Mouse (Mus musculus): Measurements from ENCODE around the gene Nrm.
A peak's percentile ranks its signal among the peaks of the same experiment; 100 is the strongest.
"Not testable (repeated sequence)": the region's sequence is repeated elsewhere in the genome, so short reads cannot be mapped to it uniquely, and the experiment has no call there.

Nrm gene

DNA sequence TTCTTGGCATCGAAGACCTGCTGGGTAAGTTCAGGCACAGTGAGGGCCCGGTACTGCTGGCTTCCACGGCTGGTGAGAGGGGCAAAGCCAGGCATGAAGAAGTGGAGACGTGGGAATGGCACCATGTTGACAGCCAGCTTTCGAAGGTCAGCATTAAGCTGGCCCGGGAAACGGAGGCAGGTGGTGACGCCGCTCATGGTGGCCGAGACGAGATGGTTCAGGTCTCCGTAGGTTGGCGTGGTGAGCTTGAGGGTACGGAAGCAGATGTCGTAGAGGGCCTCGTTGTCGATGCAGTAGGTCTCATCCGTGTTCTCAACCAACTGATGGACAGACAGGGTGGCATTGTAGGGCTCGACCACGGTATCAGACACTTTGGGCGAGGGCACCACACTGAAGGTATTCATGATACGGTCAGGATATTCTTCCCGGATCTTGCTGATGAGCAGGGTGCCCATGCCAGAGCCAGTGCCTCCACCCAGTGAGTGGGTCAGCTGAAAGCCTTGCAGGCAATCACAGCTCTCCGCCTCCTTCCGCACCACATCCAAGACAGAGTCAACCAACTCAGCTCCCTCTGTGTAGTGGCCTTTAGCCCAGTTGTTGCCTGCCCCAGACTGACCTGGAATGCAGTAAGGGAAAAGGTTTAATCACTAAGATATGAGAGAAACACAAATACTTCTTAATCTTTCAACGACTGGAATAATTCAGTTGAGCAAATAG lies 25.5 kb upstream of the Nrm start:
- no peak for DNase-seq

DNA sequence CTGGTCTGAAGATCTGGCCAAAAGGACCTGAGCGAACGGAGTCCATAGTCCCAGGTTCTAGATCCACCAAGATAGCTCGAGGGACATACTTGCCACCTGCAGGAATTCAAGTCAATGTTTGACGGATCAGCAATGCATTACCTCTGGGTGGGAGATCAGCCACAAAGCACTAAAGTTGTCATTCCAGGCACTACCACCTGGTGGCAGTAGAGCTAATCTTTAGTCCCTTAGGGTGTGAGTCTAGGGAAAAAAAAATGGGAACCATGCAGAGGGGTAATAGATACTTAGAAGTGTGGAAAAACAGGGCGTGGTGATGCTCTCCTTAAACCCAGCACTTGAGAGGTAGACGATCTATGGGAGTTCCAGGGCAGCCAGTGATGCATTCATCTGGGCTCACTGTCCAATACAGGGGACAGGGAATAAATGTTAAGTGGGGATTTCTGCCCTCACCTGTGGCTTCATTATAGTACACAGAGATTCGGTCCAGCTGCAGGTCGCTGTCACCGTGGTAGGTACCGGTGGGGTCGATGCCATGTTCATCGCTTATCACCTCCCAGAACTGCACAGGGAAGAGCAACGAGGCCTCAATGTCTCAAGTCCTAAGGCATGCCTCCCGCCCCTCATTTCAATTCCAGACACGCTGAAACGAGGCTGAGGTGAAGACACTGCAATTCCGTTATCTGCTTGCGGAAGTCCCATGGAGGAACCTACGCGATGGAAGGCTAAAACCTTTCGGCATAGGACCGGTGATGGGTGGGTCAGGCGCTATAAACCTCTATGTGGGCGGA lies 24.7 kb upstream of the Nrm start:
- peak; percentile 95 for DNase-seq

DNA sequence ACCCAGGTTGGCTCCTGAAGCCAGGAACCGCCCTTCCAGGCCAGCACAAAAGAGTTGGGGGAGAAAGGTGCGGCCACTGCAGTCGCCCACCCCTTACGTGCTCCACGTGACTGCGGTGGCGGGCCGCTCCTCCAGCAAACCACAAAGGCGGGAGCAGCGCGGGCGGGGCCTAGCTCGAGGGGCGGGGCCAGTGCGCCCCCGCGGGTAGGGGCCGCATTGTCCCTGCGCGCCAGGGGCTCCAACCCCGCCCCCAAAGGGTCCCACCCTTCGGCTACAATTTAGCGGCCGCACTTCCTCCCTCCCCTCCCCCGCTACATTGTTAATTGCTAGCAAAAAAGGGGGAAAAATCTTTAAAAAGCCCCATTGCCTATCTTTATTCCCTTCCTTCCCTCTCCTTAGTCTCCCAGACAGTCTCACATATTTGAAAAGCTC lies 24.1 kb upstream of the Nrm start:
- DNase-seq = peak; percentile 91

DNA sequence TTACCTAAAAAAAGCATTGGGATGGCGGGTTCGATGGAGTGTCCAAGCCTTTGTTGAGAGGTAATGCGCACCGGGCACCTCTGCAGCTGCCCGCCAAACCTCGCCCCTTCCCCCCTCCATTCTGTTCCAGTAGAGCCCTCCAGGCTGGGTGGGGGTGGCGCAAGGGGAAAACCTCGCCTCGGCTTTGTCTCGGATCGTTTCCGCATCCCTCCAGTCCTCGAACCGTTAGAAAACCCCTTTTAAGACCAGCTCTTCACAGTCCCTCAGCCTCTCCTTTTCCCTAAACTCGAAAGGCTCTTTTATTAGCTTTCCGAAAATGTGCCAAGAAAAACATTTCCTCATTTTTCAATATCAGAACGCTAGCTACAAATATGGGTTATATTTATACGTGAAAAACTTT lies 23.6 kb upstream of the Nrm start:
- DNase-seq = peak; percentile 57

DNA sequence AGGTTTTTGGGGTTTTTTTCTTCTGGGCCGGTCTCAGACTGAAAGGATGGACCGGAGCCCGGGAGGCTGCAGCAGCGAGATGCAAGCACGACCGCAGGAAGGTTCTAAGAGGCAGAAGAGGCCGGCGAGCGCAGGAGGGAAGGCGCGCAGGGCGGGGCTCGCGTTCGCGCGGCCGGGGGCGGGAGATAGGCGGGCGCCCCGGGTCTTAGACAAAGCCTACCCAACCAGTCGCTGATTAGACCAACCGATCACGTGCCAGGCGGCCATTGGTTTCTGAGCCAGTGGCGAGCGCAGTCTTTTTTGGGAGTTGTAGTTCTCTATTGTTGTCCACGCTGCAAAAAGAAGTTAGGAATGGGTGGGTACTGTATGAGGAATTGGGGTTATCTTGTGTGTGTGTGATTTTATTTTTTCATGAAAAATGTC lies 23.0 kb upstream of the Nrm start, which contains the start of gene Tubb5:
Tubb5 (minus strand) TSS at position 185 of the 423 bp plus-strand sequence.
- DNase-seq = peak; percentile 99

DNA sequence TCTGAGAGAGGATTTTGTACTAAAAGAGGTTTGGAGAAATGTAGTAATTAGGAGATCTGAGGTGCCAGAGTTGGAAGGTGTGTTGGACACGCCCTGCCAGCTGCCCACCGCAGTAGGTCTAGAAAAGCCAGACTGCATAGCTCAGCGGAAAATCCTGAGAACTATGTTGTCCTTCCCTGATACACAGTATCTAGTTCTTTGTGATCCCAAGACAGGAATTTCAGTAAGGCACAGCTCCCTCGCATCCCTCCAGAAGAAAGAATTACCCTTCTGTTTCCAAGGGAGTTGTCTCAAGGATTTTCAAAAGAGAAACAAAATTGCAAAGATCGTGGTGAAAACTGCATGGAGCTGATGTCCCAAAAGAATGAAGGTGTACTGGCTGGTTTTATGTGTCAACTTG lies 22.5 kb upstream of the Nrm start:
- no peak for DNase-seq

DNA sequence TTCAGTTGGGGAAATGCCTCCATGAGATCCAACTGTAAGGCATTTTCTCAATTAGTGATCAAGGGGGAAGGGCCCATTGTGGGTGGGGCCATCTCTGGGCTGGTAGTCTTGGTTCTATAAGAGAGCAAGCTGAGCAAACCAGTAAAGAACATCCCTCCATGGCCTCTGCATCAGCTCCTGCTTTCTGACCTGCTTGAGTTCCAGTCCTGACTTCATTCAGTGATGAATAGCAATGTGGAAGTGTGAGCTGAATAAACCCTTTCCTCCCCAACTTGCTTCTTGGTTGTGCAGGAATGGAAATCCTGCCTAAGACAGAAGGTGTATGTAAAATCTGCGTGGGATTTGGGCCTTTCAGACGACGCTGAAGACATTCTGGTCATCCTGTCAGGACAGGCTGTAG lies 22.1 kb upstream of the Nrm start:
- DNase-seq = not testable (repeated sequence)

DNA sequence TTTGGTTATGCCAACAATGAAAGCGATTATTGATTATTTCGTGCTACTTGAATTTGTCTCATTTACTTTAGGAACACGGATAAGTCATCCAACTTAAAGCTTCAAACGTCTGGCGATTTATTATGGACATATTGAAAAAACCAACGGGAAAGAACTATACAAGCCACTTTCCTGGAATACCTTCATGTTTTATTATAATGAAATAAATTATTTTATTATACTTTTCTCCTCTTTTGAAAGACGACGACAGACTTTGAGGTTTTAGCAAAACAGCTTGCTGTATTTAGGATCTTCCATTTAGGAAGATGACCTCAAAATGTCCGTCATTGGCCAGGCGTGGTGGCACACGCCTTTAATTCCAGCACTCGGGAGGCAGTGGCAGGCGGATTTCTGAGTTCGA lies 20.6 kb upstream of the Nrm start:
- no peak for DNase-seq

DNA sequence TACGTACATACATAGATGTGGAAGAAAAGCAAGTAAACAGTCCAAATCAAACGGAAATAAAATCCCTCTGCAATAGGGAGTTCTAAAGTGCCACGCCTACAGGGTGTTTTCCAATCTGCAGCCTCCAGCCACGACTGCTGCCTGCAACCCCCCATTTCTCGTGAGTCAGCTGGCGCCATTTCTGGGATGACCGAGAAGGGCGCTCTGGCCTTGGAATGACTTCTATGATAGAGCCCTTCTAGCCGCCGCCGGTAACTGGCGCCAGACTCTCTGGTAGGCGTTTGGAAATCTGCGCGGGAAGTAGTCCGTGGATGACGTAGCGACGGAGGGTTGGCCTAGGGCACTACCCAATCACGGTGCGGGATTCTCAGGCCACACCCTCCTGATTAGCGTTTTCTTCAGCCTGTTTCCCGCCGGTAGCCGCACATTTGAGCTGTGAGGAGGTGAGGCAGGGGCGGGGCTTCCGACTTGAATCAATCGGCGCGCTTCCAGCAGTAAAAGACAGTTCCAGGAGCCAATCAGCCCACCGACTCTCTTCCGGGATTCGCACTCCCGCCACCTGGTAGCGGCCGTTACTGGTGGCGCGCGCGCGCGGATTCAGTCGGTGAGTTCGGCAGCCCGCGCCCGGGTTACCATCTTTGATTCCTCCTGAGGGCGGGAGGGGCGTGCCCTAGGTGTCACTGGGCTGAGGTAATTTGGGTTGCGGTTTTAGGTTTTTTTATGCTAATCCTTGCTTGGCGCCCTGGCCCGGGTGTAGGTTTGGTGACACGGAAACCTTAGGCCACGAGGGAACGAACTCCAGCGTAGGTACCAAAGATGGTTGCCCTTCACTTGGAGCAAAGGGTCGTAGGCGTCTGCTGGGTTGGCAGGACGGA lies 19.8 kb upstream of the Nrm start, which contains the start of gene Mdc1:
Mdc1 (plus strand) TSS at position 440 of the 875 bp plus-strand sequence.
- peak; percentile 100 for DNase-seq

DNA sequence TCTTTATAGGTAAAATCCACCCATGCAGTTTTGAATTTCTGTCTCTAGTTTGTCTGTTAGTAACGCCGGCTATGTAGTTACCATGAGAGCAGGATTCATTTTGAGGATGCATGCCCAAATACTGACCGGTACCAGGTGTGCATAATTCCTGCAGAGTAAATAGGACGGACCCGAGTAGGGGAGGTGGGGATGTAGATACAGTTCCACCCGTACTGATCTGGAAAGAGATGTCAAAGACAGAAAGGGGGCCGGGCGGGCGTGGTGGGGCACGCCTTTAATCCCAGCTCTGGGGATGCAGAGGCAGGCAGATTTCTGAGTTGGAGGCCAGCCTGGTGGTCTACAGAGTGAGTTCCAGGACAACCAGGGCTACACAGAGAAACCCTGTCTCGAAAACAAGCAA lies 19.1 kb upstream of the Nrm start:
- DNase-seq = no peak

DNA sequence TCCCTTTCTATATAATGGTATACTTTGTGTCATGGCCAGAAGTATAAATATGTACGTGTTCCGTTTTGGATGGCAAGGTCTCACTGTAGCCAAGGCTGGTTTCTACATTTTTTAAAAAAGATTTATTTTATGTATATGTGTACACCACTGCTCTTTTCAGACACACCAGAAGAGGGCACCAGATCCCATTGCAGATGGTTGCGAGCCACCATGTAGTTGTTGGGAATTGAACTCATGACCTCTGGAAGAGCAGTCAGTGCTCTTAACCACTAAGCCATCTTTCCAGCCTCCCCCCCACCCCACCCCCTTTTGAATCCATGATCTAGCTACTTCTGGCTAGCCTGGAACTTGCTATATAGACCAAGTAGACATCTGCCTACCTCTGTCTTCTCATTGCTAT lies 17.6 kb upstream of the Nrm start:
- DNase-seq = peak; percentile 33

DNA sequence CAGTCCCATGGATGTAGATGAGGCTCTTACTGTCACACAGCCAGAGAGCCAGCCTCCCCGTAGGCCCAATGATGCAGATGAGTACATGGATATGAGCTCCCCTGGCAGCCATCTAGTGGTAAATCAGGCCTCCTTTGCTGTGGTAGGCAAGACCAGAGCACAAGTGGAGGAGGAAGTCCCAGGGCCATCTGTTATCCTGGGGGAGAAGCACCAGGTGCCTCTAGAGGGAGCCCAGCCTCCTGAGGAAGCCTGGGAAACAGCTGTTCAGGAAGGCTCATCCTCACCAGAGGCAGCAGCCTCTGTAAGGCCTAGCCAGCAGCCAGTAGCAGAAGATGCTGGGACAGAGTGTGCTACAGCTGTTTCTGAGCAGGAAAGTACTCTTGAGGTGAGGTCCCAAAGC lies 13.0 kb upstream of the Nrm start:
- DNase-seq = no peak

DNA sequence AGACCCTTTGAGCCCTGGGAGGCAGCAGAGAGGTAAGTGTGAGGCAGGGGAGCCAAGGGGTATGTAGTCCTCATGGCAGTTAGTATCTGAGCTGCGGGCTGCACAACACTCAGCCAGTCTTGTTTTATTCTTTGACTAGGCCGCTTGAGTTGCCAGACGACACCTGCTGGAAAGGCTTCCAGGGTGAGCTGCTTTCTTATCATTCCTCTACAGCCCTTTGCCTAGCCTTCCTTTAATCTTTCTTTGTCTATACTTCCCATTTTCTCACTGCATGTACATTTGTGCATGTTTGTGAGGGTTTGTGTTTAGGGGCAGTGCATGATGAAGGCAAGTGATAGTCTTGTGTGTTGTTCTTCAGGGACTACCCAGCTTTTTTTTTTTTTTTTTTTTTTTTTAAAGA lies 10.1 kb upstream of the Nrm start:
- no peak for DNase-seq

DNA sequence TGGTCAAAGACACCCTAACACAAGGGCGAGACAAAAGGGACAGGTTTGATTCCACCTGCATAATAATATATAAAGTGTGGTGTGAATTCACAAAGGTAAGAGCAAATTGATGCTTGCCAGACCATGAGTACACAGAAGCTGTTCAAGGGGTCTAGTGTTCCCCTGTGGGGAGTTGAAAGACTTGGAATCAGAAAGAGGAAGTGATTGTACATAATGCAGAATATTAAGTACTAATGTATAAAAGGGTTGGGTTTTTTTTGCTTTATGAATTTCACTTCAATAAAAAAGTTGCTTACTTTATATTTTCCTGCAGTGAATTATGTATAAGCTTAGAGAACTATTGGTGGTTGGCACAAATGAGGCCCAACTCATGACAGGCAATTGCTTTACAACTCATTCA lies 1.7 kb upstream of the Nrm start:
- DNase-seq = no peak

DNA sequence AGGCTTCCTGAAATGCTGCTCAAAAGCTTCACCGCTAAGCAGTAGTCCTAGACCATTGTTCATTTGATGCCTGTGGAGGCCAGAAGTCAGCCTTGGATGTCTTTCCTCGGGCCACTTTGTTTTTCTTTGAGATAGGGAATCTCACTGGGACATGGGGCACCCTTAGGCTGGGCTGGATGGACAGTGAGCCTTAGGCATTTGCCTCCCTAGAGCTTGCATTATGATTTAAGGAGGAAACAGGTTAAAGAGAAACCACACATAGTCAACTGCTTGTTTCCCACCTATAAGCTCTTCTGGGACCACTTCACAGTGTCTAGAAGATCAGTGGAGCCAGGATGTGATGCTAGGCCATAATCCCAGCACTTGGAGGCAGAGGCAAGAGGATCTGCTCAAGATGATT lies 1.3 kb upstream of the Nrm start:
- DNase-seq = no peak

DNA sequence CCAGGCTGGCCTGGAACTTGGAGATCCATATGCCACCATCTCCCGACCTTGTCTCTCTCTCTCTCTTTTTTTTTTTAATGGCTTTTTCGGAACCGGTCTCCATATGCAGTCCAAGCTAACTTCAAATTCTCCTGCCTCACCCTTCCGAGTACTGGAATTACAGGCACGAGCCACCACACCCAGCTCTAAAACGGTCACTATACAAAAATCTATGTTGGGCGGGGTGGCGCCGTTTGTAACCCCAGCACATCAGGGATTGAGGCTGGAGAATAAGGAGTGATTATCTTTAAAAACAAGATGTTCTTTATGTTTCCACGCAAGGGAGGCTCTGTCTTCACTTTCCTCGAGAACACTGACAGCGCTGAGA lies 304 bp upstream of the Nrm start:
- no peak for DNase-seq

DNA sequence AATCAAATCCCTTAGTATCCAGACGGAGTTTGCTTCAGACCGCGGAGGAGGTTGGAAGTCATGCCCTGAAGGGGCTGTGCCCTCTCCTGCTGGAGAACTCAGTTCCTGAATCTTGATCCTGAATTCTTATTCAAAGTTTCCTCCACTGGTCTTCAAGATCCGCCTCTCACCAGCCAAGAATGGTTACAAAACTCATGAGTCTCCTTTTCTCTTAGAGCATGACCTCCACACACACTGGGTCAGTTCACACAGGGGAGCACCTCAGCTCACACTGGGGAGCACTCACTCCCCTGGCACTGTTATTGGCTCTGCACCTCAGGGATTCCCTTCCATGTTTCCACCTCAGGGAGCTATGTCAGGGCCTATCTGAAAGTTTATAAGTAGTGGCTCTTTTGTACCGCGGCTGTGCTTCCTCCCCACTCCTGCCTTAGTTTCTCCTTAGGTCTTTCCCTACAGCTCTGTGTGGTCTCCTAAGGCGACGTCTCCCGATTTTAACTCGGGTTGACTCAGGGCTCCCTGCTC lies 3.8 kb downstream of the Nrm start:
- DNase-seq = no peak

DNA sequence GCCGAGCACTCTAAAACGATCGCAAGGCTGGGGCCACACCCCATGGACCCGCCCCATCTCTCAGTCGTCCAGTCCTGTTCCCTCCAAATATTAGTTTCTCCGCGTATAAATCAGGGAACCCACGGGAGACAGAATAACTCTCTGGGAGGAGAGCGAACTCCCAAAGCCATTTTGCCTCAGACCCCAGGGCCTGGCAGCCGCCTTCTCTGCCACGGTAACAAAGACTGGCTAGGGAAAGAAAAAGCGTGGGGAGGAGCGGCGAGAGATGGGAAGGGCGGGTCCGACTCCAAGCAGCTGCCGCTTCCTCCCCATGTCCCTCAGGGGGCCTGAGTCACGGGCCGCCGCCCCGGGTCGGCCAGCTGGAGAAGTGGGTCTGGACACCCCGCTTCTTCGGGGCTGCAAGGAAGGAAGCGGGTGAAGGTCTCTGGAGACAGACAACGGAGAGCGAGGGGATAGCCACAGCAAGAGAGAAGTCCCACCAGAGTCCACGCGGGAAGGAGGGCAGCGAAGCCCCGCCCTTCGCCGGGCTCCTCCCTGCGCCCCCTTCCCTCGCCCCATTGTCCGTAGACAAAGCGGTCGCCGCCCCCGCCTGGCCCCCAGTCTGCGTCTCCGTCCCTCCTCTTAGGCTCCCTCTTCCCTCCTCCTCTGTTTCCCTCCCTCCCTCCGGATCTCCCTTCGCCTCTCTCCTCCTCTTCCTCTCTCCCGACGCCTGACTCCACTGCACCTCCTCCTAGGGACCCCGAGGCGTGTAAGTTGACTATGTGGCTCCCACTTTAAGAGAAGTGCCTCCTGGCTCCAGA lies 4.6 kb downstream of the Nrm start, which contains the start of gene Ppp1r18:
Ppp1r18 (plus strand) TSS at position 113 of the 800 bp plus-strand sequence.
- DNase-seq = peak; percentile 77

DNA sequence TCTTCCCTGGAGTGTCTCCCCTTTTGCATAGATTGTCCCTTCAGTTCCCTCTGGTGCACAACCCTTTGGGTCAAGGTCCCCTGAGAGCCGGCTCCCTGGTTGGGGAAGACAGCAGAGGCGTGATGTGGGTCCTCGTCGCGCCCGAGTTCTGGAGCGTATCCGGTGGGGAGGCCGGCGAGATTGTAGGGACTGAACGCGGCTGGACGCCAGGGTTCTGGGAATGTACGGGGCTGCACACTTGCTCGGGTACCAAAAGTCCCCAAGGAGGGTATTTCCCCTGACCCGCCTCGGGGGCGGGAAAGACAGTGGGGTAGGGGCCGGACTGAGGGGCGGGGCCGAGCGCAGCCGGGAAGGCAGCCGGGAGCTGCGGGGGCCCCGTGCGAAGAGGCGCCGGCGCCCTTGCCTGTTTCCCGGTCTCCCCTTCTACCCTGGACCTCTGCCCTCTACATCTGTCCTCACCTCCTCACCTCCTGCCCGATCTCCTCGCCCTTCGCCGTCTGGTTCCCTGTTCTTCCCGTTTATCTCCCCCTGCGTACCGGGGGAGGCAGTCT lies 5.2 kb downstream of the Nrm start:
- peak; percentile 73 for DNase-seq

DNA sequence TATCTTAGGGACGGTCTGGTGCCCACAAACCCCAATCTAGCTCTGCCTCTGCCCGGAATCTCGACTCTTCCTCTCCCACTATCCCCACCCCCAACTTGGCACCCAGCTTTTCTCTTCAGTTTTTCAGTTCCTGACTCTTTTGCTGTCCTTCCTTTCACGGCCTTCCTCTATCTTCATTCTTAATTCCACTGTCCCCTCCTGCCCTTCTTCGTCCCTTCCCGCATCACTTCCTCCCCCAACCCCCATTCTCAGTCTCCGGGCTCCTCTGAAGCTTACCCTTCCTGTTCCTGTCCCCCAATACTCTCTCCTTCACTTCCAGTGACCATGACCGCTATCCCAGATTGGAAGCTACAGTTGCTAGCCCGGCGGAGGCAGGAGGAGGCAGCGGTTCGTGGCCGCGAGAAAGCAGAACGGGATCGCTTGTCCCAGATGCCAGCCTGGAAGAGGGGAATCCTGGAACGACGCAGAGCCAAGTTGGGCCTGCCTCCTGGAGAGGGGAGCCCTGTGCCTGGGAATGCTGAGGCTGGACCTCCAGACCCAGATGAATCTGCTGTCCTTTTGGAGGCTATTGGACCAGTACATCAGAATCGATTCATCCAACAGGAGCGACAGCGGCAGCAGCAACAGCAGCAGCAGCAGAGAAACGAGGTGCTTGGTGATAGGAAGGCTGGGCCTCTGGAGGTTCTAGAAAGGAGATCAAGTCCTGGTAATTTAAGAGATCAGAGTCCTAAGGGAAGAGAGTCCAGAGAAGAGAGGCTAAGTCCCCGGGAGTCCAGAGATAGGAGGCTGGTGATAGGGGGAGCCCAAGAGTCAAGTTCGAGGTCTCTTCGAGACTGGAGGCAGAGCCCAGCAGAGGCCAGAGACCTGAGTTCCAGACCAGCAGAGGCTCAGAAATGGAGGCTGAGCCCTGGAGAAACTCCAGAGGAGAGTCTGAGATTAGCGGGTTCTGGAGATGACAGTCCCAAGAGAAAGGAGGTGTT lies 6.1 kb downstream of the Nrm start:
- DNase-seq = peak; percentile 82

Data from lung, postnatal 36 days (tissue).